Mouse (Mus musculus): ENCODE measurements around the gene Tfap2e. TPM values are rescaled to one million over a fixed set of nuclear protein-coding genes. Genes with fewer than 3 reads are reported as not detected.

The Tfap2e gene
- polyA plus RNA-seq, 1 experiment from 2014 or later: not detected

- H3K36me3 ChIP-seq (ENCODE audit: insufficient read depth, low read length): peaks cover 21% of the 10 kb centered on the region
- 3% methylated on average over 12 of the region's 12 CpGs for WGBS
- DNase-seq (ENCODE audit: low spot score) (peak; percentile 88), ATAC-seq (replicated peaks; ENCODE audit: low FRiP score, low read depth) (peak; percentile 60)
- no peak overlapping the region for H3K4me2 ChIP-seq (ENCODE audit: low read length)
- H3K9ac ChIP-seq (ENCODE audit: low read depth, low read length): no peak overlapping the region
- no peak overlapping the region for H3K4me3 ChIP-seq (replicated peaks; ENCODE audit: low read depth, low read length)
- no peaks in the 10 kb centered on the region for H3K4me1 ChIP-seq (replicated peaks; ENCODE audit: insufficient read depth, low read length)
- H3K9me3 ChIP-seq (replicated peaks; ENCODE audit: low read length): no peaks in the 10 kb centered on the region
- TF ChIP-seq CTCF (IDR thresholded peaks at IDR 0.05; ENCODE audit: low read depth): peak; percentile 90
- H3K27me3 ChIP-seq (ENCODE audit: insufficient read depth, low read length): peaks cover 4% of the 10 kb centered on the region
- H3K27ac ChIP-seq: no peak overlapping the region
Observed at GRCm38 (mm10) chr4:126741448-126741847, 5.4 kb upstream of the Tfap2e start.

GRCm38 (mm10) chr4:126739966-126740676 lies 4.1 kb upstream of the Tfap2e start:
- no peak overlapping the region for H3K9ac ChIP-seq (ENCODE audit: low read depth, low read length)
- H3K36me3 ChIP-seq (ENCODE audit: insufficient read depth, low read length): peaks cover 10% of the 10 kb centered on the region
- peaks cover 17% of the 10 kb centered on the region for H3K27me3 ChIP-seq (ENCODE audit: insufficient read depth, low read length)
- H3K9me3 ChIP-seq (replicated peaks; ENCODE audit: low read length): no peaks in the 10 kb centered on the region
- H3K27ac ChIP-seq: no peak overlapping the region
- TF ChIP-seq CTCF (IDR thresholded peaks at IDR 0.05; ENCODE audit: low read depth): peak; percentile 51
- DNase-seq (ENCODE audit: low spot score) (no peak), ATAC-seq (replicated peaks; ENCODE audit: low FRiP score, low read depth) (no peak)
- WGBS: 31% methylated on average over 10 of the region's 10 CpGs
- H3K4me1 ChIP-seq (replicated peaks; ENCODE audit: insufficient read depth, low read length): no peaks in the 10 kb centered on the region
- H3K4me3 ChIP-seq (replicated peaks; ENCODE audit: low read depth, low read length): no peak overlapping the region
- H3K4me2 ChIP-seq (ENCODE audit: low read length): no peak overlapping the region

GRCm38 (mm10) chr4:126735382-126736000 lies 549 bp downstream of the Tfap2e start:
- H3K9me3 ChIP-seq (replicated peaks; ENCODE audit: low read length): no peaks in the 10 kb centered on the region
- no peak for TF ChIP-seq CTCF (IDR thresholded peaks at IDR 0.05; ENCODE audit: low read depth)
- H3K4me1 ChIP-seq (replicated peaks; ENCODE audit: insufficient read depth, low read length): no peaks in the 10 kb centered on the region
- WGBS: 1% methylated on average over 59 of the region's 62 CpGs
- peaks cover 56% of the 10 kb centered on the region for H3K27me3 ChIP-seq (ENCODE audit: insufficient read depth, low read length)
- 0 out of 2 replicates have a peak overlapping the region, but pooled peaks have one; percentile 13 for H3K9ac ChIP-seq (ENCODE audit: low read depth, low read length)
- DNase-seq (ENCODE audit: low spot score): no peak
- H3K4me2 ChIP-seq (ENCODE audit: low read length): peak overlapping the region; percentile 51
- no peaks in the 10 kb centered on the region for H3K36me3 ChIP-seq (ENCODE audit: insufficient read depth, low read length)
- H3K27ac ChIP-seq: no peak overlapping the region
- ATAC-seq (replicated peaks; ENCODE audit: low FRiP score, low read depth): peak; percentile 23; the same call in 1 of the 2 replicates
- H3K4me3 ChIP-seq (replicated peaks; ENCODE audit: low read depth, low read length): peak overlapping the region; percentile 31

- peak overlapping the region; percentile 51 for H3K4me2 ChIP-seq (ENCODE audit: low read length)
- DNase-seq (ENCODE audit: low spot score) (no peak), ATAC-seq (replicated peaks; ENCODE audit: low FRiP score, low read depth) (no peak)
- H3K4me1 ChIP-seq (replicated peaks; ENCODE audit: insufficient read depth, low read length): no peaks in the 10 kb centered on the region
- H3K27me3 ChIP-seq (ENCODE audit: insufficient read depth, low read length): peaks cover 62% of the 10 kb centered on the region
- H3K4me3 ChIP-seq (replicated peaks; ENCODE audit: low read depth, low read length): peak overlapping the region; percentile 31
- 0 out of 2 replicates have a peak overlapping the region, but pooled peaks have one; percentile 13 for H3K9ac ChIP-seq (ENCODE audit: low read depth, low read length)
- H3K9me3 ChIP-seq (replicated peaks; ENCODE audit: low read length): no peaks in the 10 kb centered on the region
- no peaks in the 10 kb centered on the region for H3K36me3 ChIP-seq (ENCODE audit: insufficient read depth, low read length)
- WGBS: 3% methylated on average over 47 of the region's 51 CpGs
- no peak for TF ChIP-seq CTCF (IDR thresholded peaks at IDR 0.05; ENCODE audit: low read depth)
- no peak overlapping the region for H3K27ac ChIP-seq
Observed at GRCm38 (mm10) chr4:126734700-126735381, 1.2 kb downstream of the Tfap2e start.

GRCm38 (mm10) chr4:126734001-126734603 lies 1.9 kb downstream of the Tfap2e start:
- 3% methylated on average over 16 of the region's 16 CpGs for WGBS
- ATAC-seq (replicated peaks; ENCODE audit: low FRiP score, low read depth): no peak
- H3K27me3 ChIP-seq (ENCODE audit: insufficient read depth, low read length): peaks cover 68% of the 10 kb centered on the region
- H3K4me2 ChIP-seq (ENCODE audit: low read length): no peak overlapping the region
- no peak for TF ChIP-seq CTCF (IDR thresholded peaks at IDR 0.05; ENCODE audit: low read depth)
- DNase-seq (ENCODE audit: low spot score): no peak
- no peaks in the 10 kb centered on the region for H3K9me3 ChIP-seq (replicated peaks; ENCODE audit: low read length)
- no peak overlapping the region for H3K9ac ChIP-seq (ENCODE audit: low read depth, low read length)
- H3K4me1 ChIP-seq (replicated peaks; ENCODE audit: insufficient read depth, low read length): no peaks in the 10 kb centered on the region
- H3K36me3 ChIP-seq (ENCODE audit: insufficient read depth, low read length): no peaks in the 10 kb centered on the region
- no peak overlapping the region for H3K4me3 ChIP-seq (replicated peaks; ENCODE audit: low read depth, low read length)
- no peak overlapping the region for H3K27ac ChIP-seq

Data from kidney, postnatal 0 days (tissue).